Mouse (Mus musculus) small intestine, adult 10 weeks (tissue): ENCODE data around the gene Mx1. TPM values are rescaled to one million over a fixed set of nuclear protein-coding genes. Genes with fewer than 3 reads are reported as not detected.

Experiments
- polyA plus RNA-seq: library from polyadenylated mRNA; stranded (reverse); fragments of 350-450 nt; fragmentation: Illumina TruSeq; extraction: RNeasy Lipid Tissue Mini Kit (QIAGEN cat#74804); gene quantifications from one replicate; pipeline ENCODE4 v1.2.3, GENCODE M21; 2014; ENCODE audit warnings: low replicate concordance

Mx1 gene
- 18.8 TPM for polyA plus RNA-seq

DNA sequence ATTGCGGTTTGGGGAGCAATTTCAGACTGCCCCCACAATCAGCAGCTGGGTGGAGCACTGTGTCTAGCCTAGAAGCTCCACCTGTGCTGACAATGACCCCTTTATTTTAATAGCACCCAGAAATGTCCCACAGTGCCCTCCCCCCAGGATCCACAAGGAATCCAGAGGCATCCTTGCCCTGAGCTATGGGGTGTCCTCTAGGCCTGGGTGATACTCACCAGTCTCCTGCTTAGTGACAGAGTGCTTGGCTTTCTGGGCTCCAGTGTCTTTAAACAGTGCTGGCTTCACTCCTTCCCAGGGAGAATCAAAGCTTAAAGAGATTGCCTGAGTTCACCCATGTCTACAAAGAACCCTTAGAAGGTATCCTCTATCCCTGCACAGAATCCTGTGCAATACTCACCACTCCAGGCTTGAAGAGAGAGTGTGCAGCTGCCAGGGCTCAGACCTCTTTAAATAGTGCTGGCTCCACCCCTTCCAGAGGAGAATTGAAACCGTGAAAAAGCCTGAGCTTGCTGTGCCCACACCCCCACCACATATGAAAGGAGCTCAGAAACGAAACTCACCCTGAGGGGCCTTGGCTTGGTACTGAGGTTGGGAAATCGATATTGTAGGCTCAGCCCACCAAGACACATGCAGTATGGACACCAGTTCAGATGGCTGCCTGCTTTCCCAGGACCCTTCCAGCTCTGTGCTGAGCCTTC is at the start of gene Mx1:
Gene Mx1 (minus strand): TSS at position 427 of the 701 bp plus-strand sequence.

Other genes starting within 250 kb of the Mx1 start
- gene Bace2, start 106.2 kb downstream of the Mx1 start, polyA plus RNA-seq, result 5.8 TPM
- 173 TPM for gene Fam3b, start 51.9 kb upstream of the Mx1 start, polyA plus RNA-seq
- gene Tmprss2, start 148.3 kb upstream of the Mx1 start, polyA plus RNA-seq, result 79.6 TPM